Mouse (Mus musculus) layer of hippocampus, adult 9-10 months (tissue): ENCODE measurements around the gene Slc35b1.

Experiments
- DNase-seq: peaks from one replicate; pipeline ENCODE4 v3.0.0; 2022; ENCODE audit warnings: low spot score

The Slc35b1 gene

DNA sequence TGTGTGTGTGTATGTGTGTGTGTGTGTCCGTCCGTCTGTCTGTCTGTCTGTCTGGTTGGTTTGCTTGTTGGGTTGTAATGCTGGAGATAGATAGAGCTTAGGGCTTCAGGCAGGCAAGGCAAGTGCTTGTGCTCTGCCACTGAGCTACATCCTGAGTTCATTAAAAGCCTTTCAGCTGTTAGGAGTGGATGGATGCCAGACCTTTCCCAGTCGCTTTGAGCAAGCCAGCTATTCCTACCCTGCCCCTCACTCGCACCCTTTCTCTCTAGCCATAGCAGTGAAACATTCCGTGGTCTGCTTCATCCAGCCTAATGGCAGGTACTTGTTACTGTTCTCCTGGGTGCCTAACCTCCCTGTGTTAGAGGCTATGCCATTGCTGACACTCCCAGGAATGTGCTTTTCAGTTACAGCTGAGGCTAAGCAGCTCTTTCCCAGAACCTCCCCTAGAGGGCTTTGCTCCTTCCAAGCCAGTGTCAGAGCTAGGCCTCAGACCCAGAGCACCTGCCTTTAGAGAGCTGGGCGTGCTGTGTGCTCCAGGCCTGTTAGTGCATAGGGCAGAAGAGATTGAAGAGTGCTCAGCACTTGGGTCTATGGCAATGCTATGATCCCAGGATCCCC lies 18.1 kb upstream of the Slc35b1 start:
- no peak for DNase-seq

- DNase-seq: no peak
Observed at GRCm38 (mm10) chr11:95367011-95367735, 17.3 kb upstream of the Slc35b1 start.

DNA sequence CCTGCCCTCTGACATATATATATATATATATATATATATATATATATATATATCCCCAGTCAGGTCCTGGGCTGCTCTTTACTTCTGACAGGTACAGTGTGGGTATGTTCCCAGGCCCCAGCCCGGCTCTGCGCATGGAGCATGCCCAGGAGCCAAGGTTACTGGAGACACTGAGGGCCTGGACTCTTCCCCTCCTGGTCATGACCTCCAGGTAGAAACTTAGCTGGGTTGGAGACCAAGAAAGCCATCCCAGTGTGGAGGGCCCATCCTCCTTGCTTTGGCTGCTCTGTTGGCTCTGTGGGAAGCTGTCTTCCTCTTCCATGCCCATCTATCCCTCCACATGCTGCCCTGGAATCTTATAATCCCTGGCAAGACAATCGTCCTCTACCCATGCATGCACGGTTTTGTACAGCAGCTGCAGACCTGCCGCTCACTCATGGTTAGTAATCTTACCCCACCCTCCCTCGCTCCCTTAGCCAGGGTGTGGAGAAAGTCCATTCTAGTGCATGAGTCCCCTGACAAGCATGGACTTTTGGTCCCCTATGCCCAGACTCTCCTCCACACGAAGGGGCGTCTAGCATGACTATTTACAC lies 16.2 kb upstream of the Slc35b1 start:
- DNase-seq: no peak

- no peak for DNase-seq
Observed at GRCm38 (mm10) chr11:95368871-95369270, 15.6 kb upstream of the Slc35b1 start.

- no peak for DNase-seq
Observed at GRCm38 (mm10) chr11:95369964-95370890, 14.3 kb upstream of the Slc35b1 start.

DNA sequence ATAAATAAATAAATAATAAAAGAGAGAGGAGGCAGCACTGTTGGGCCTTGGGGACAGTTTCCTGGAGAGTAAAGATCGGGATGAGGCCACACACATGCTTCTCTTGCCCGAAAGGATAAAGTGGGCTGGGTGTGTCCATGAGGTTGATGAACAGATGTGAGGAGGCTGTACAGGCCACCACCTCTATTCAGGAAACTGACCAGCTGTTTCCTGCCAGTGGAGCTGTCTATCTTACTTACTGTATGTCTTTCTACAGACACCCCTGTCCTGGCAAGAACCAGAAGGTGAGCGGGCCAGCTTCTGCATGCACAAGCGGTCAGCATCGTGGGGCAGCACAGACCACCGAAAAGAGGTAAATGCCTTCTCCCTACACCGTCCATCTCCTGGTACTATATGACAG lies 13.3 kb upstream of the Slc35b1 start:
- DNase-seq: no peak

DNA sequence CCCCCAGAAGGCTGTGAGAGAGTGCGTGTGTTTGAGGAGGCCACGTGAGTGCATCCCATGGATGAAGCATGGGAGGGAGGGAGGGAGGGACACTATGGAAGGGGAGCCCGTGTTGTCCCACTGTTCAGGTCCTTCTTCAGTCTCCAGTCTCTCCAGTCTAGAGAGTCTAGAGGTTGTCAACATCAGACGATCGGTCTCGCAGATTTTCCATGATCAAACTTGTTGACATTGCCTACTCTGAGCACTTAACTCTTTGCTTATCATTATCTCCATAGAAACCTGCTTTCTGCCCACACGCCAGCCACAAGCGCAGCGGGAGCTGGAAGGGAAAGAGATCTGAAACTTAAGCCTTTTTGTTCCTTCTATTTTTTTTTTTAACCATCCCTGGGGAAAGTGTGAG lies 5.6 kb upstream of the Slc35b1 start:
- DNase-seq: no peak

- DNase-seq: no peak
Observed at GRCm38 (mm10) chr11:95379552-95379951, 4.9 kb upstream of the Slc35b1 start.

DNA sequence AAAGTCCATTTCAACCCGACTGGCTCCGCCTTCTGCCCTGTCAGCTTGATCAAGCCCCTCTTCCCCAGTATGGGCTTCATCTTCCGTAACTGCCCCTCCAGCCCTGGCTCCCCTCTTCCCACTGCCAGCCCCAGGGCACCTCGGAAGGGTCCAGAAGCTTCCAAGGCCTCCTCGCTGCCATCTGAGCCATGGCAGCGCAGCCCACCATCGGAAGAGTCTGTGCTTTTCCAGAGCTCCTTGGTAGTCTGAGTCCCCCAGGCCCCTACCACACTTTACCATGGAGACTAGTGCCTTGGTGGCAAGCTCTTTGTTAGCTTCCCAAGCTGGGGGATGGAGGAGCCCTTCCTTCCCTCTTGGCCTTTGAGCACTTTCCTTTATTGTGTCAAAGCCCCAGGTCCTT lies 3.8 kb upstream of the Slc35b1 start:
- no peak for DNase-seq

DNA sequence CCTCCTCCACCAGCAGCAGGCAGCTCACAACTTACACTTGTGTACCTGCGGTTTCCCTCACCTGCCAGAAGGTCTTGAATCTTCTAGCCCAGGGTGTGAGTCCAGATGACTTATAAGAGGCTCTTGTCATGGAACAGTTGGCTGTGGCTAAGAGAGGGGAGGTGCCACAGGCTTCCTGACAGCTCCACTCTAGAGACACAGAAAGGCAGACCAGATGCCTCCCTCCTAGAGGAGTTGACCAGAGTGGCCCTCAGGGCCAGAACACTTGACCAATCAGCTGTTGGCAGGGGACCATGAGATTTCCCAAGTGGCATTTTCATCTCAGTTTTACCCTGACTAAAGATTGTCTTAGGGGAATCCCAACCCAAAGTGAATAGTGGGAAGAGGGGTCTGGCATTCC lies 3.3 kb upstream of the Slc35b1 start:
- DNase-seq: no peak

DNA sequence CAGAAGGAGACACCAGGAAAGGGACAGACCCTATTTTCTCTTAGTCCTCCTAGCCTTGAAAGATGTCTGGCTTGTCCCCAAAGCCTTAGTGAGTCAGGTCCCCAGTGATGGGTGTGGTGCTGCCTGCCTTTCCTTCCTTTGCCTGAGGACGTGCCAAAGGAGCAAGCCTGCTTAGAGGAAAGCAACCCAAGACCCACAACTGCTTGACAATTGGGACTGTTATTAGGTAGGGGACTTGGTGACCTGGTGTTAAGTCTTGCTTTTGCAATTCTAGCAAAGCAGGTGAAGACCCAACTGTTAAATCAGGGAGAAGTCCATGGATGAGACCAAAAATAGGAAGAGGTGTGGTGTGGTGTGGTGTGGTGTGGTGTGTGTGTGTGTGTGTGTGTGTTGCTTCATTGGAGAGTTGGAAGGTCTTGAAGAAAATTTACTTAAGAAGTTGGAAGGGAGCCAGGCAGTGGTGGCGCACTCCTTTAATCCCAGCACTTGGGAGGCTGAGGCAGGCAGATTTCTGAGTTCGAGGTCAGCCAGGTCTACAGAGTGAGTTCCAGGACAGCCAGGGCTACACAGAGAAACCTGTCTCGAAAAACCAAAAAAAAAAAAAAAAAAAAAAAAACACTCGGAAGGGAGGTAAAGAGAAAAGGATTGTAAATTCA lies 1.0 kb upstream of the Slc35b1 start:
- DNase-seq: no peak

DNA sequence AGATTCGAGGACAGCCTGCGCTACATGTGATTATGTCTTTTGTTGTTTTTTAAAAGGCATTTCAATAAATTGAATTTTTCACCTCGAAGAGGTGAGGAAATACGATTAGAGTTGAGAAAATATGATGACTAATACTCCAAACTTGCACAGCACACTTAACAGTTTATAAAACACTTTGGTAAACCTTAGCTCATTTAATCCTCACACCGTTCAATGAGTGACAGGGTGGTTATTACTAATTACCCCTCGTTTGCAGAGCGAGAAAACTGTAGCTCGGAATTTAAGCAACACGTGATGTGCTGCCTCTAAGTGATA lies 531 bp upstream of the Slc35b1 start:
- no peak for DNase-seq

GRCm38 (mm10) chr11:95384973-95385320 lies 455 bp downstream of the Slc35b1 start:
- DNase-seq: no peak

DNA sequence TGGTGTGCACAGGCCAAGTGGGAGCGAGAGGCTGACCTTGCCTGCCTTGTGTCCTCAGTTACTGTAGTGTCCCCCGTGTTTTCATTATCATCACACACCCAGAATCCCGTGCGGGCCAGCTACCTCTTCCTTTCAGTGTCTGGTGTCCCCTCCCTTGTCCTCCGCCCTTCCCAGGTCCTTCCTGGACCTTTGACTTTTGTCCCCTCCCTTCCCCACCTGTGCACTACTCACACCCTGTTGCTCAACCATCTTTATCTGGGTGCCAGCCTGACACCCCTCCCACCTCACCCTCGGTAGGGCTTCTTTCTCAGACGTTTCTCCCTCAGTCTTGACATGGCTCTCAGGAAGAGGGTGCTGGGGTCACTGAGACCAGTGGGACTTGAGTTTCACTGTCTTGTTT lies 2.9 kb downstream of the Slc35b1 start:
- DNase-seq: no peak

DNA sequence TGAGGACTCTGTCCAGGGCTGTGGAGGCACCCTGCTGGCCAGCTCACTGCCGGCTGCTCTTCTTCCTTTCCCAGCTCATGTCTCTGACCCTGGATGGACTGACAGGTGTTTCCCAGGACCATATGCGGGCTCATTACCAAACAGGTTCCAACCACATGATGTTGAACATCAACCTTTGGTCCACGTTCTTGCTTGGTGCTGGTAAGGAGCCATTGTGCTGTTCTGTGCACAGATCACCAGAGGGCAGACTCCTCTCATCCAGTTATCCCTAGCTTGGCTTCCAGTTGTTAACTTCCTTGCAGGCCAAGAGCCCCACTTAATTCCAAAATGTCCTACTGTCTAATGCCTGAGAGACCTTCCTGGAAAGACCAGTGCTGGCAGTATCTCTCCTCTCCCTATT lies 4.5 kb downstream of the Slc35b1 start:
- no peak for DNase-seq

DNA sequence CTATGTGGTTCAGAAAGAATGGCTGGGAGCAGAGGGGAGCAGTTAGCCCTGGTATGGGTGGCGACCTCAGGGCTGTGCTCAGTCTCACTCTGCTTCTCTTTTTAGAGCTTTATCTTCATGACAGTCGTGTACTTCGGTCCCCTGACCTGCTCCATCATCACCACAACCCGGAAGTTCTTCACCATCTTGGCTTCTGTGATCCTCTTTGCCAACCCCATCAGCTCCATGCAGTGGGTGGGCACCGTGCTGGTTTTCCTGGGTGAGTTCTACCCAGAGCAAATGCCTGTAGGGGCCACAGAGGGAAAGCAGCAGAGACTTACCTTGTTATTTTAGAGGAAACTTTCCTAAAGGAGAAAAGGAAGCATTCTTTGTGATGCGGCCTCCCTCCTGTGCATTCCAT lies 5.9 kb downstream of the Slc35b1 start:
- DNase-seq: no peak

DNA sequence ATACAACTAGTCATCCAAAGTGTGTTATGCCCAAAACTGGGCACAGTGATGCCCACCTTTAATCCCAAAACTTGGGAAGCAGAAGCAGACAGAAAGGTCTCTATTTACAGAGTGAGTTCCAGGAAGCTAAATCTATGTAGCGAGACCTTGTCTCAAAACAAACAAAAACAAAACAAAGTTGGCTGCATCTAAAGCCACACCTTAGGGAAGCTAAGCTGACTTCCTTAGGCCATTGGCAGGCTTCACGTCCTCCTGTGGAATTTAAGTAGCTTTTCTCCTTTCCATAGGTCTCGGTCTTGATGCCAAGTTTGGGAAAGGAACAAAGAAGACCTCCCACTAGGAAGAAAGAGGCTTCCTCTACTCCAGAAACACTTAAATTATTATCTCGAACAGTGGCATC lies 6.7 kb downstream of the Slc35b1 start:
- DNase-seq: no peak

DNA sequence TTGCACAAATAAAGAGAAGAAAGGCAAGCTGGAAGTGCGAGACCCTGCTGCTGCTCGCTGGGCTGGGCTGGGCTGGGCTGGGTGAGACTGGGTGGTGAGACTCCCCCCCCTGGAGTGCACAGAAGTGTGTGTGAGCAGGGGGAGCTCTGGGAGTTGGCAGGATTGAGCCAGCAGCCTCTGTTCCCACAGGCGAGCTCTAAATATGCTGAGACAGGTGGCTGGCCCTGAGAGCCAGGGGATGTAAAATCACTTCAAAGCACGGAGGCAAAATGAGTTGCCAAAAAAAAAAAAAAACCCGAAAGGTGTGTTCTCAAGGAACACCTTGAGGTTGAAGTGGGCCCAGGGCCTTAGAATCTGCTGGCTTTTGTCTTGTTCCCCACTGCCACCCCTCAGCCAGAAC lies 7.3 kb downstream of the Slc35b1 start:
- no peak for DNase-seq

GRCm38 (mm10) chr11:95392223-95392667 lies 7.8 kb downstream of the Slc35b1 start:
- no peak for DNase-seq

GRCm38 (mm10) chr11:95392708-95393499 lies 8.4 kb downstream of the Slc35b1 start:
- no peak for DNase-seq

DNA sequence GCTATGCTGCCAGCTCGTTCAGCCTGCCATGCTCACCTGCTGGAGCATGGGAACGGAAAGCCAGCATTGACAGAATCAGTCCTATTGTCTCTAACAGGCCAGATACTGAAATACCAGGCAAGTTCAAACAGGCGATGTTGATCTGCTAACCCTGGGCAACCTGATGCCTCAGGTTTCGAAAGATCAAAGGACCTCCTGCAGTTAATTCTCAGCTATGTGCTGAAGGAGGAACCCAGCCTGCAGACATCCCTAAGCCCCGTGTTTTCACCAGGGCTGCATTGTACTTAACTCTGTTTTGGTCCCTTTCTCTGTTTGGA lies 9.0 kb downstream of the Slc35b1 start:
- DNase-seq: no peak

GRCm38 (mm10) chr11:95394112-95394511 lies 9.6 kb downstream of the Slc35b1 start:
- no peak for DNase-seq
